Mouse (Mus musculus) heart, embryonic 14.5 days (tissue): ENCODE measurements at regions not wholly inside any gene's neighbourhood (a gene's known extent, or its start where the extent isn't known, plus 50 kb on each side); places are given as distances from the start of the nearest gene placed in this dataset.
"Not testable (repeated sequence)": the region's sequence is repeated elsewhere in the genome, so short reads cannot be mapped to it uniquely, and the experiment has no call there.

Source experiments
- ATAC-seq: fragments of 200-750 bp; cut with Nextera tagmentation; 2 replicates; pipeline ENCODE4 v1.8.0; 2017; ENCODE audit warnings: low read depth, moderate TSS enrichment; ENCODE audit not compliant: insufficient number of reproducible peaks, insufficient read depth, low FRiP score
- H3K27ac ChIP-seq, 2 experiments: fragments of 200-500 bp in 1 of 2; fragments of 300-500 bp in 1 of 2; sonication (generic) in 1 of 2; replicated peaks in 1 of 2; 2 replicates each; pipeline ENCODE4 v1.5.1; 2012 to 2014; ENCODE audit warnings: low read depth in 2 of 2, low read length in 2 of 2, control low read depth in 1 of 2, mild to moderate bottlenecking in 1 of 2, mixed read lengths in 1 of 2; ENCODE audit not compliant: control insufficient read depth in 1 of 2, insufficient read depth in 1 of 2
- H3K27me3 ChIP-seq: fragments of 300-500 bp; sonication (generic); 2 replicates; pipeline ENCODE4 v1.6.1; 2014; ENCODE audit warnings: mild to moderate bottlenecking, low read length, control low read depth; ENCODE audit not compliant: control insufficient read depth, insufficient read depth
- H3K36me3 ChIP-seq: fragments of 300-500 bp; sonication (generic); 2 replicates; pipeline ENCODE4 v1.6.1; 2014; ENCODE audit warnings: mild to moderate bottlenecking, control low read depth, low read length, mixed read lengths; ENCODE audit not compliant: control insufficient read depth, insufficient read depth
- H3K4me1 ChIP-seq, 2 experiments: fragments of 200-500 bp in 1 of 2; fragments of 300-500 bp in 1 of 2; sonication (generic) in 1 of 2; 2 replicates each; pipeline ENCODE4 v1.6.1; 2012 to 2014; ENCODE audit warnings: low read length in 2 of 2, control low read depth in 1 of 2, mixed read lengths in 1 of 2; ENCODE audit not compliant: control insufficient read depth in 2 of 2, insufficient read depth in 2 of 2
- H3K4me2 ChIP-seq: fragments of 300-500 bp; sonication (generic); 2 replicates; pipeline ENCODE4 v1.6.1; 2014; ENCODE audit warnings: mild to moderate bottlenecking, low read length
- H3K4me3 ChIP-seq, 2 experiments: fragments of 200-500 bp in 1 of 2; fragments of 300-500 bp in 1 of 2; sonication (generic) in 1 of 2; 2 replicates each; pipeline ENCODE4 v1.5.1; 2012 to 2014; ENCODE audit warnings: low read length in 2 of 2, mild to moderate bottlenecking in 2 of 2, control low read depth in 1 of 2, low read depth in 1 of 2, moderate library complexity in 1 of 2; ENCODE audit not compliant: control insufficient read depth in 1 of 2, insufficient read depth in 1 of 2
- H3K9ac ChIP-seq: fragments of 300-500 bp; sonication (generic); 2 replicates; pipeline ENCODE4 v1.6.1; 2014; ENCODE audit warnings: mild to moderate bottlenecking, low read length
- H3K9me3 ChIP-seq: fragments of 300-500 bp; sonication (generic); 2 replicates; pipeline ENCODE4 v1.6.1; 2016; ENCODE audit warnings: low read length, control low read depth; ENCODE audit not compliant: control insufficient read depth
- WGBS: fragments of 180-500 bp; shearing (Covaris S2); extraction: QIAGEN DNeasy Blood & Tissue Kit; methylation state at CpG from one replicate; pipeline ENCODE4 v1.1.7; 2014; 5-methylcytosine and 5-hydroxymethylcytosine counted together

DNA sequence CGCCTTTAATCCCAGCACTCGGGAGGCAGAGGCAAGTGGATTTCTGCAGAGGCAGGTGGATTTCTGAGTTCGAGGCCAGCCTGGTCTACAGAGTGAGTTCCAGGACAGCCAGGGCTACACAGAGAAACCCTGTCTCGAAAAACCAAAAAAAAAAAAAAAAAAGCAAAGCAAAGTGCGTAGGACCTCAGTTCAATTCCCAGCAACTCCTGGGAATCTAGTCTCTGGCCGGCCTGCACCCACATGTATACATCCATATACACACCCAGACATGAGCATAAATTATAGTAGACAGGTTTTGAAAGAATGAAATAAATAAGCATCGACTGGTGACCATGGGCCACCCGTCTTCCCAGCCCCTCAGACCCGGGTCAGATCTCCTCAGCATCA is 54.1 kb upstream of the Pim1 start:
- peaks cover 44 to 69% of the 10 kb centered on the region in 2 experiments for H3K4me1 ChIP-seq
- peak overlapping the region; percentile 38 to 50; a peak in 3 of 4 replicates for H3K4me3 ChIP-seq
- peak overlapping the region; percentile 90 to 92 for H3K27ac ChIP-seq
- not testable (repeated sequence) for H3K9me3 ChIP-seq, ATAC-seq, H3K36me3 ChIP-seq, H3K27me3 ChIP-seq
- H3K4me2 ChIP-seq = peak overlapping the region; percentile 66
- peak overlapping the region; percentile 69 for H3K9ac ChIP-seq
- WGBS = 66% methylated on average over 8 of the region's 9 CpGs

DNA sequence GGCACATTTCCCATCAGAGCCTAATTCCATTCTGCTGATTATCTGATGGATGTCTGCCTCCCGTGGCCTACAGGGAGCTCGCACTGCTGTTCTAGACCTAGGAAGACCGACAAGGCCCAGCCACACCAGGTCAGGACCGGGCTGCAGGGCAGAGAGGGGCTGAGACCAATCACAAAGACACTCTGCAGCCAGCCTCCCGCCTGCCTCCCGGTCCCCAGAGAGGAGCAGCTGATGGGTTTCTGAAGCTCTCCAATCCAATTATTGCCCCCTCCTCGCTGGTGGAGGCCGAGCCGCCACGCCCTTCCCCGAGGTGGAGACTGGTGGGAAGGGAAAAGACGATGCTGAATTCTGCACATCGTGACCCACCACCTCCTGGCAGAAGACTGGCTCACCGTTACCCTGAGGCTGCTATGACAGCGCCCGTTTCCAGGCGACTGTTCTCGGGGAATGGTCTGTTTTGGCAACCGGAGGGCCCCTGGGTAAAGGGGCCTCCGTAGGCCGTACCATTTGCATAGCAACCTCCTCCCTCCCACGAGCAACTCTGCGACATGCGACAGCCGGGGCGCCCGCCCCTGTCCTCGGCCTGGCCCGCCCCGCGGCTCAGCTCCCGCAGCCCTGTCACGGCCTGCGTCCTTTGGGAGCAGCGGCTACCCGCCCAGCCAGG is 53.5 kb upstream of the Pim1 start:
- Histone ChIP-seq H3K27me3 (no peaks in the 10 kb centered on the region), H3K9me3 (no peaks in the 10 kb centered on the region), H3K4me3 (peak overlapping the region; percentile 38 to 50), H3K4me2 (peak overlapping the region; percentile 66), H3K4me1 (peaks cover 44 to 69% of the 10 kb centered on the region in 2 experiments), H3K27ac (peak overlapping the region; percentile 90 to 92), H3K36me3 (no peaks in the 10 kb centered on the region), H3K9ac (peak overlapping the region; percentile 69)
- under 1% methylated on average over 36 of the region's 36 CpGs for WGBS
- ATAC-seq = peak; percentile 75

DNA sequence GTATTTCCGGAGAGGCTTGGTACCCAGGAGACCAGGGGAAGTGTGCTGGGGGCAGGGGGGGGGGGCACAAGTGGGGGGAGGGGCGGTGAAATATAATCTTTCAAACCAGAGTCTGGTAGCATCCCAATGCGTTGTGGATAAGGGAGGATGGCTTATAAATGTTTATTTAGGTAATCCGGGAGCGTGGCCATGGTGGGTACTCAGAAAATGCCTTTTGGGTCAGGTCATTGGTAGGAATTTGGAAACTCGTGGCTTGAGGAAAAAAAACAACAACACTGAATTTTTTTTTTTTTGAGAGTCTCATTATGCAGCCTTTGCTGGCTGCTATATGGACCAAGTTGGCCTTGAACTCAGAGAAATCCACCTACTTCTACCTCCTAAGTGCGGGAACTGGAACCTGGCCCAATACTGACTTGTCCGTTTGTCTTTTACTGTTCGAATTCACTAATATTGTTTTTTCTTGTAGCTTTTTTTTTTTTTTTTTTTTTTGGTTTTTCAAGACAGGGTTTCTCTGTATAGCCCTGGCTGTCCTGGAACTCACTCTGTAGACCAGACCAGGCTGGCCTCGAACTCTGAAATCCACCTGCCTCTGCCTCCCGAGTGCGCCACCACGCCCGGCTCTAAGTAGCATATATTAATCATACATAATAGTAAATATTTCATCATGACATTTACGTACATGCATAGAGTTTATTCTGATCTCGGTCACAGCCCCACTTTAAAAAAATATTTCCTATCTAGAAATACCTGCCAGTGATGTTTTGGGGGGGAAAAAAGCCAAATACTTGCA is 52.8 kb upstream of the Pim1 start:
- no peaks in the 10 kb centered on the region for H3K36me3 ChIP-seq
- peaks cover 40 to 67% of the 10 kb centered on the region in 2 experiments for H3K4me1 ChIP-seq
- H3K9me3 ChIP-seq = no peaks in the 10 kb centered on the region
- H3K27me3 ChIP-seq = no peaks in the 10 kb centered on the region
- no peak for ATAC-seq
- WGBS = 41% methylated on average over 16 of the region's 16 CpGs
- H3K4me2 ChIP-seq = peak overlapping the region; percentile 66
- peak overlapping the region; percentile 90 to 92 for H3K27ac ChIP-seq
- H3K4me3 ChIP-seq = peak overlapping the region; percentile 38 to 50
- H3K9ac ChIP-seq = peak overlapping the region; percentile 69

DNA sequence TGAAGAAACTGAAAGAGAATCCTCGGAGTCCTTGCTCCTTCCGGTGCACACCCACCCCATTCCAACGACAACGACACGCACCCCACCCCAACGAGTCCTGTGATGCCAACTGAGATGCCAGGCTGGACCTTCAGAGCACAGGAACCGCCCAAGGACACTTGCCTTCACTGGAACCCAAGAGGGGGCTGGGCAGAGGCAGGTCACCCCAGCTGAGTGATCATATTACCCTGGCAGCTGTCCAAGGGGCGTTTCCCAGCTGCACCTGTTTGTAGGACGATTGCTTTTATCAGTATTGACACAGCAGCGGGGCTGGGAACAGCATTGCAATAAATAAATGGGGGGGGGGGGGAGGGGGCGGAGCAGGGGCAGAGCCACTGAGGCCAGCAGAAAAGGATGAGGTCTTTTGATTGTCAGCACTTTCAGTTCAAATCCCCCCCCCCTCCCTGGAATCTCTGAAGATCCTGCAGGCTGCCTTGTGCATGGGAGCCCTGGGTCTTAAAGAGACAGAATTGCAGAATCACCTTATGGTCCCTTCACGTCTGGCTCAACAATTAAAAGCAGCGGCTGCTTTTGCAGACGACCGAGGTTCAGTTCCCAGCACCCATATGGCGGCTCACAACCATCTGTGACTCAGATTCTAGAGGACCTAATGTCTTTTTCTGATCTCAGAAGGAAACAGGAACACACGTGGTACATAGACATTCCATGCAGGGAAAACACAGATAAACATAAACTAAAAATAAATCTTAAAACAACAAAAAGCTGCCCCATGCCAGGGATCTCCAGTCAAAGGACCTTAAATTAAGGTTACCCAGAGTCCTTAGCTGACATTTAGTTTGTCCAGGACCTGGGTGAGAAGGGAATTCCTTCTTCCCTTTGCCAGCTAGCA is 52.0 kb upstream of the Pim1 start:
- peaks cover 34 to 58% of the 10 kb centered on the region in 2 experiments for H3K4me1 ChIP-seq
- peak overlapping the region; percentile 66 to 90 for H3K27ac ChIP-seq
- H3K9ac ChIP-seq = peak overlapping the region; percentile 44; the same call in 1 of the 2 replicates
- no peak for ATAC-seq
- 22% methylated on average over 16 of the region's 17 CpGs for WGBS
- H3K27me3 ChIP-seq = no peaks in the 10 kb centered on the region
- peak overlapping the region in 1 of 2 experiments; percentile 9; a peak in 1 of 4 replicates for H3K4me3 ChIP-seq
- H3K9me3 ChIP-seq = no peaks in the 10 kb centered on the region
- peak overlapping the region; percentile 66 for H3K4me2 ChIP-seq
- no peaks in the 10 kb centered on the region for H3K36me3 ChIP-seq

DNA sequence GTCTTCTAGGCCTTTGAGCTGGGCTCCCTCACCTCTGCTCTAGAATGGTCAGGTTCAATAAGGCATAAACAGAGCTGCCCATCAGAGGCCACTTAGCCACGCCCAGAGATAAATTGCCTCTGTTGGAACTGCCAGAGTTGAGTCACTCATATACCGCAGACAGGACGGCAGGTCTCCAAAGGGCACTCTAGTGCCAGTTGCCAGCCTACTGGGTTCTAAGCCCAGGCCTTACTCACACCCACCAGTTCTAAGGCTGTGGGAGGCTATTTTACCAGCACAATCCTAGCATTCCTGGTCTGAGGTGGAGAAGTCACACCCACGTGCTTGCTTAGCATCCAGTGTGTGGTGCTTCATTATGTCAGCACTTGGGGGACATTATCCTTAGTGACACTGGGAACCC is 50.6 kb upstream of the Pim1 start:
- Histone ChIP-seq H3K4me1 (peaks cover 31 to 54% of the 10 kb centered on the region in 2 experiments), H3K36me3 (no peaks in the 10 kb centered on the region), H3K9me3 (no peaks in the 10 kb centered on the region), H3K27me3 (no peaks in the 10 kb centered on the region), H3K27ac (peak overlapping the region; percentile 71 to 90), H3K4me2 (no peak overlapping the region), H3K9ac (no peak overlapping the region), H3K4me3 (no peak overlapping the region)
- WGBS = 54% methylated on average over 4 of the region's 4 CpGs
- ATAC-seq = no peak

DNA sequence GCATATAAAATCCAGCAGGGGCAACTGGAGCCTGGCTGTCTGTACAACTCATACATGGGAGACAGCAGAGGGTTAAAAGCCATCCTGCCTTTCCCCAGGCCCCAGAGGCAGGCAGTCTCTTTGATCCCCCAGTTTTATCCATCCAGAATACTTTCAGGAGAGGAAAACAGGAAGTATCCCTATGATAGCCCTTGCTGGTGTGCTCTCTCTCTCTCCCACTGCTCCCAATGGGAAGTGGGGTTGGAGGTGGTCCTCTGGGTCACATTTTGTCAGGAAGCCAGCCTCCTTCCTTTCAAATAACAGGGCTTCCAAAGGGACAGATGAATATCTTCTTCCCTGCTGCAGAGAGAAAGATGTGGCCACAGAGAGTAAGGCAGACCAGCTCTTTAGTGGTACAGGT is 50.1 kb upstream of the Pim1 start:
- Histone ChIP-seq H3K4me2 (no peak overlapping the region), H3K27me3 (no peaks in the 10 kb centered on the region), H3K4me1 (peaks cover 34 to 58% of the 10 kb centered on the region in 2 experiments), H3K27ac (peak overlapping the region; percentile 71 to 90; a peak in 3 of 4 replicates), H3K36me3 (no peaks in the 10 kb centered on the region), H3K9me3 (no peaks in the 10 kb centered on the region), H3K4me3 (no peak overlapping the region), H3K9ac (no peak overlapping the region)
- no peak for ATAC-seq
